Mouse (Mus musculus) MEL (cell line): ENCODE measurements around the gene Camta1.

ENCODE experiments used
- BHLHE40 ChIP-seq: IDR thresholded peaks from 2 replicates; pipeline ENCODE4 v1.6.1; 2012; ENCODE audit warnings: low read depth, mild to moderate bottlenecking, inconsistent platforms, low read length, improper control_type of control experiment, borderline replicate concordance
- CHD1 ChIP-seq: IDR thresholded peaks from 2 replicates; pipeline ENCODE4 v1.6.1; 2012; ENCODE audit warnings: low read depth, mild to moderate bottlenecking, inconsistent platforms, low read length, improper control_type of control experiment
- CTCF ChIP-seq, 3 experiments: IDR thresholded peaks in 2 of 3; conservative IDR thresholded peaks in 1 of 3; 2 replicates each; pipeline ENCODE4 v1.5.1; 2011 to 2012; ENCODE audit warnings: low read length in 3 of 3, low read depth in 2 of 3, mild to moderate bottlenecking in 2 of 3, improper control_type of control experiment in 1 of 3, inconsistent platforms in 1 of 3, mixed read lengths in 1 of 3, moderate library complexity in 1 of 3; ENCODE audit not compliant: control insufficient read depth in 1 of 3, insufficient read depth in 1 of 3, poor library complexity in 1 of 3, severe bottlenecking in 1 of 3
- EP300 ChIP-seq, 2 experiments: IDR thresholded peaks; 2 replicates each; pipeline ENCODE4 v1.6.1; 2011; ENCODE audit warnings: improper control_type of control experiment in 2 of 2, low read length in 2 of 2, low read depth in 1 of 2, mild to moderate bottlenecking in 1 of 2
- GABPA ChIP-seq: IDR thresholded peaks from 2 replicates; pipeline ENCODE4 v1.6.1; 2012; ENCODE audit warnings: low read depth, mild to moderate bottlenecking, inconsistent platforms, low read length, improper control_type of control experiment, moderate library complexity
- NELFE ChIP-seq: IDR thresholded peaks from 2 replicates; pipeline ENCODE4 v1.6.1; 2011; ENCODE audit warnings: low read depth, low read length, improper control_type of control experiment
- POLR2A ChIP-seq, 2 experiments: IDR thresholded peaks; 2 replicates each; pipeline ENCODE4 v1.6.1; 2011 to 2012; ENCODE audit warnings: low read length in 2 of 2, mild to moderate bottlenecking in 2 of 2, control low read depth in 1 of 2, improper control_type of control experiment in 1 of 2, low read depth in 1 of 2, moderate library complexity in 1 of 2; ENCODE audit not compliant: control insufficient read depth in 1 of 2, insufficient read depth in 1 of 2, poor library complexity in 1 of 2
- POLR2AphosphoS5 ChIP-seq: IDR thresholded peaks from 2 replicates; pipeline ENCODE4 v1.6.1; 2012; ENCODE audit warnings: low read depth, borderline replicate concordance, mild to moderate bottlenecking, inconsistent platforms, low read length, moderate library complexity, mixed read lengths
- SIN3A ChIP-seq: IDR thresholded peaks from 2 replicates; pipeline ENCODE4 v1.6.1; 2012; ENCODE audit warnings: low read length, improper control_type of control experiment, inconsistent platforms
- TBP ChIP-seq: IDR thresholded peaks from 2 replicates; pipeline ENCODE4 v1.8.0; 2011; ENCODE audit warnings: low read depth, low read length, improper control_type of control experiment
- USF1 ChIP-seq: IDR thresholded peaks from 2 replicates; pipeline ENCODE4 v1.6.1; 2014; ENCODE audit warnings: low read depth, mild to moderate bottlenecking, inconsistent platforms, low read length, improper control_type of control experiment, moderate library complexity
- USF2 ChIP-seq, 2 experiments: IDR thresholded peaks; 2 replicates each; pipeline ENCODE4 v1.6.1; 2011 to 2012; ENCODE audit warnings: improper control_type of control experiment in 2 of 2, low read length in 2 of 2, borderline replicate concordance in 1 of 2, inconsistent platforms in 1 of 2, low read depth in 1 of 2, mild to moderate bottlenecking in 1 of 2; ENCODE audit not compliant: insufficient read depth in 1 of 2

DNA sequence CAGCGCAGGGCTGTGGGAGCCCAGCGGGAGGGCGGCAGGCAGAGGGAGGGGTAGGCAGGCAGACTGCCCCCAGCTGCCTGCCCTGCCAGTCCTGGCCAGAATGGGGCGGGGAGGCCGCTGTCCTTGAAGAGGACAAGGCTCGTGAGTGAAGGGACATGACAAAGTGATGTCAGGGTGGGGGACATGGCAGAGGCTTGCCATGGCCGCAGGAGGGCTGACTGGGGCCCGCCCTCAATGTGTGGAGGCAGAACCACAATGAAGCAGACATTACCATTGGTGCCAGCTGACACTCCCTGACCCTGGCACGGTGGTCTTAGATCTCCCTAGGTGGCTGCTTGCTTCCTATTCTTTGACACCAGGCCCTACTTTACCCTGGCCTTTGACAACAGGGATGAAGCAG is 635.2 kb downstream of the Camta1 start:
- TF ChIP-seq USF1 (no peak), CTCF (IDR thresholded peaks at IDR 0.05 in 2 of 3, conservative IDR thresholded peaks at IDR 0.05 in 1 of 3; ENCODE audit: control insufficient read depth in 1 of 3, insufficient read depth in 1 of 3, low read depth in 2 of 3, low read length in 3 of 3, poor library complexity in 1 of 3, severe bottlenecking in 1 of 3) (no peak), CHD1 (no peak), POLR2AphosphoS5 (no peak), BHLHE40 (no peak), TBP (no peak), EP300 (IDR thresholded peaks at IDR 0.05; ENCODE audit: low read depth in 1 of 2, low read length in 2 of 2) (no peak), NELFE (no peak), POLR2A (IDR thresholded peaks at IDR 0.05; ENCODE audit: control insufficient read depth in 1 of 2, insufficient read depth in 1 of 2, low read depth in 1 of 2, low read length in 2 of 2, poor library complexity in 1 of 2) (no peak), GABPA (no peak), USF2 (IDR thresholded peaks at IDR 0.05; ENCODE audit: borderline replicate concordance in 1 of 2, insufficient read depth in 1 of 2, low read depth in 1 of 2, low read length in 2 of 2) (no peak), SIN3A (no peak)
